In the genomic region with DNA sequence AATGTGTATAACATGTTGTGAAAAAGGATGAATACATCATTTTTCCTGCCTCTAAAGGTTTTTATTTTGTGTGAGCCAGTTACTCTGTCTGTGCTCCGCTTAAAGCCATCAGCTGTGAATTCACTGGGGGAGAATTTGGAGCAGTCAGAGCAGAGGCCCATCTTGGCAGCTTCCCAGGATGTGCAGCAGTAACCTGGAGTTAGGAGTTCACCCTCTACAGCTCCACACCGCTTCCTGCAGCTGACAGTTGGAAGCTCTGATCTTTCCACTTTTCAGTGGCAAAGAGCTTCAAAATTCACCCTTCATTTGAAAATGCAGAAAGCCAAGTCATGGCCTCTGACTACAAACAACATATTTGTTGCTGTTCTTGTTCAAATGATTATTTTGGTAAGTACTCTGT, we compare ENCODE assay signal across 8 mouse cellular contexts.
DNase-seq lines count a peak whose midpoint lies in the region; ATAC-seq lines count a peak whose summit lies in the region.

No protein-coding gene starts in this region.

- H3K9me3 ChIP-seq in forebrain, embryonic 14.5 days (replicated peaks; ENCODE audit: control insufficient read depth, low read length), result no peaks in the 10 kb centered on the region
- H3K9me3 ChIP-seq in forebrain, embryonic 13.5 days (replicated peaks), result no peaks in the 10 kb centered on the region

- peaks cover 13% of the 10 kb centered on the region for H3K4me1 ChIP-seq in forebrain, embryonic 14.5 days (ENCODE audit: control insufficient read depth, insufficient read depth, low read length)
- peaks cover 24% of the 10 kb centered on the region for H3K4me1 ChIP-seq in forebrain, embryonic 13.5 days

- no peak overlapping the region for H3K27ac ChIP-seq in forebrain, embryonic 14.5 days (ENCODE audit: low read depth, low read length)
- no peak overlapping the region for H3K27ac ChIP-seq in forebrain, embryonic 13.5 days

- peak; percentile 38 for DNase-seq in forebrain, embryonic 14.5 days (ENCODE audit: low spot score)
- peak; percentile 63 for DNase-seq in testis, postnatal 10 days (ENCODE audit: low spot score)
- no peak for DNase-seq in testis, postnatal 14 days (ENCODE audit: low spot score)
- DNase-seq in heart, postnatal 14 days, result peak; percentile 58 to 74
- DNase-seq in skeletal muscle tissue, adult 2 months (ENCODE audit: low read depth, low spot score), result peak; percentile 44
- DNase-seq in right cerebral cortex, adult 18-20 months, result no peak
- DNase-seq in thymus, postnatal 25 days, result no peak

- H3K36me3 ChIP-seq in forebrain, embryonic 14.5 days (ENCODE audit: control insufficient read depth, insufficient read depth, low read length), result no peaks in the 10 kb centered on the region
- H3K36me3 ChIP-seq in forebrain, embryonic 13.5 days (ENCODE audit: poor library complexity, severe bottlenecking), result no peaks in the 10 kb centered on the region

- ATAC-seq in forebrain, embryonic 14.5 days, result no peak
- no peak for ATAC-seq in forebrain, embryonic 13.5 days

- no peak overlapping the region for H3K9ac ChIP-seq in forebrain, embryonic 14.5 days (ENCODE audit: low read length)
- H3K9ac ChIP-seq in forebrain, embryonic 13.5 days, result no peak overlapping the region

- H3K4me2 ChIP-seq in forebrain, embryonic 14.5 days (ENCODE audit: low read length), result no peak overlapping the region
- H3K4me2 ChIP-seq in forebrain, embryonic 13.5 days, result no peak overlapping the region

- WGBS in forebrain, embryonic 14.5 days, result 64% methylated on average over 2 of the region's 2 CpGs
- 66% methylated on average over 2 of the region's 2 CpGs for WGBS in forebrain, embryonic 13.5 days

- no peaks in the 10 kb centered on the region for H3K27me3 ChIP-seq in forebrain, embryonic 14.5 days (replicated peaks; ENCODE audit: control insufficient read depth, insufficient read depth, low read length)
- 0 out of 2 replicates have a peak, but pooled peaks cover 9% of the 10 kb centered on the region for H3K27me3 ChIP-seq in forebrain, embryonic 13.5 days

- no peak overlapping the region for H3K4me3 ChIP-seq in forebrain, embryonic 14.5 days (ENCODE audit: low read depth, low read length)
- H3K4me3 ChIP-seq in forebrain, embryonic 13.5 days, result no peak overlapping the region

- intact Hi-C loops in heart, postnatal 14 days (cut with DNase I), result no loop called here

Comparison
In these comparisons a context has a peak if more than half of its experiments do, and no peak if none do; other contexts are left out.
1. DNase-seq: peak in forebrain, embryonic 14.5 days (single experiment), testis, postnatal 10 days (single experiment), heart, postnatal 14 days (2 of 2) and skeletal muscle tissue, adult 2 months (single experiment); none in testis, postnatal 14 days (single experiment), right cerebral cortex, adult 18-20 months (single experiment) and thymus, postnatal 25 days (single experiment).